Mouse (Mus musculus): ENCODE results near the gene Col1a1.
"Not testable (repeated sequence)": the region's sequence is repeated elsewhere in the genome, so short reads cannot be mapped to it uniquely, and the experiment has no call there.

The Col1a1 gene

GRCm38 (mm10) chr11:94939280-94939679, 3.3 kb downstream of the Col1a1 start:
- peak; percentile 81 for DNase-seq

- no peak for DNase-seq
Measured at GRCm38 (mm10) chr11:94941121-94941520, 5.1 kb downstream of the Col1a1 start.

- DNase-seq = no peak
Measured at GRCm38 (mm10) chr11:94941776-94942175, 5.8 kb downstream of the Col1a1 start.

GRCm38 (mm10) chr11:94942282-94943023, 6.4 kb downstream of the Col1a1 start:
- DNase-seq = peak; percentile 55

- DNase-seq = no peak
Measured at GRCm38 (mm10) chr11:94943054-94943453, 7.0 kb downstream of the Col1a1 start.

- DNase-seq = no peak
Measured at GRCm38 (mm10) chr11:94944295-94944694, 8.3 kb downstream of the Col1a1 start.

- no peak for DNase-seq
Measured at GRCm38 (mm10) chr11:94945236-94945635, 9.2 kb downstream of the Col1a1 start.

- DNase-seq = no peak
Measured at GRCm38 (mm10) chr11:94952169-94952568, 16.1 kb downstream of the Col1a1 start.

- DNase-seq = no peak
Measured at GRCm38 (mm10) chr11:94955103-94955502, 19.1 kb downstream of the Col1a1 start.

GRCm38 (mm10) chr11:94957693-94958064, 21.7 kb downstream of the Col1a1 start:
- DNase-seq = no peak

GRCm38 (mm10) chr11:94958065-94958858, 22.2 kb downstream of the Col1a1 start:
- DNase-seq = peak; percentile 79

- DNase-seq = no peak
Measured at GRCm38 (mm10) chr11:94962534-94963101, 26.6 kb downstream of the Col1a1 start.

GRCm38 (mm10) chr11:94967419-94967818, 31.4 kb downstream of the Col1a1 start, which contains the start of gene Hils1:
Gene Hils1 (plus strand): TSS chr11:94967593.
- DNase-seq = no peak

- DNase-seq = no peak
Measured at GRCm38 (mm10) chr11:94968187-94968586, 32.2 kb downstream of the Col1a1 start.

GRCm38 (mm10) chr11:94969709-94970108, 33.7 kb downstream of the Col1a1 start:
- DNase-seq = not testable (repeated sequence)

GRCm38 (mm10) chr11:94970210-94970943, 34.4 kb downstream of the Col1a1 start:
- DNase-seq = peak; percentile 80

GRCm38 (mm10) chr11:94971895-94972615, 36.0 kb downstream of the Col1a1 start:
- no peak for DNase-seq

GRCm38 (mm10) chr11:94972887-94973286, 36.9 kb downstream of the Col1a1 start:
- no peak for DNase-seq

- no peak for DNase-seq
Measured at GRCm38 (mm10) chr11:94973313-94973712, 37.3 kb downstream of the Col1a1 start.

- no peak for DNase-seq
Measured at GRCm38 (mm10) chr11:94974951-94975350, 38.9 kb downstream of the Col1a1 start.

- DNase-seq = no peak
Measured at GRCm38 (mm10) chr11:94976199-94976598, 40.2 kb downstream of the Col1a1 start, which contains the start of gene Sgca. Gene Sgca (minus strand): TSS chr11:94976327.

Data from kidney, adult 18-20 months (tissue).